Mouse (Mus musculus): Measurements from ENCODE around the gene Kcnh7.

DNA sequence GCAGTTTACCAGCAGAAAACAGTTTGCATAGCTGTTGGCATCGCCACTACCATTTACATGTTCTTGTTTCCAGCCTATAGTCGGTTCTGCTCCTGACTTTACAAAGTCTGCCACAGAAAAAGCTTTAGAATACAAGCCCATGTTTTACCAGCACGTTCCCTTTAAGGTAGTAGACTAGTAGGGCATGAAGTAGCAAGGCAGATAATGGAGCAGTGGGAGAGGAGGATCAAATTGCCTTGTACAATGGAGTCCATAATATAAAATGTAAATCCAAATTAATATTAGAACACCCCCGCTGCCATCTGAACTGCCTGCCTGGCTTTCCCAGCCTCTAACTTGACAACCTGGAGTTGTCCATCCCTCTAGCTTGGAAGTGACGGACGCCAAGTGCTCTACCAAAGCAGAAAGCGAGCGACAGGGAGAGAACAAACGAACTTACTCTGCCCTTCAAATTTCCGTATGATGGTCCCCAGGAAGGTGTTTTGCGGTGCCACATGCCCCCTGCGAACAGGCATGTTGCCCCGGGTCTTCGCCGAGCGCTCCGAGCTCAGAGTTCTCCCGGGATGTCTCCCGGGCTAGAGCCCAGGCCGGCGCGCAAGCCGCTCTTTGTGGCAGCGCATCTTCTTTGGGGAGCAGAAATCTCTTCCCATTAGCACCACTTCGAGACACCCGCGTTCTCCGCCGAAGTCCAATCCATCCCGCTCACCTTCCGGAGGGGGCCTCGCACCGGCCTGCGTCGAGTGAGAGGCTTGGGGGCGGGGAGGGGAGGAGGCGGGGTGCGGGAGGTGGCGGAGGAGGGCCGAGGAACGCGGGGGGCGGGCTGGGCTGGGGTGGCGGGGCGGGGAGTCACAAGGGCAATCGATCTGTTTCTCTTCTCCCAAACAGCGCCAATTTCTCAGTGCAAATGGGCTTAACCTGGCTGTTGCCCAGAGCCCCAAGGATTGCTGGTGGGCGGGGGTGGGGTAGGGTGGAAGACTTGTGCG, at the start of gene Kcnh7:
- TF ChIP-seq GATA1 (IDR thresholded peaks at IDR 0.05; ENCODE audit: borderline replicate concordance, low read length) = no peak
- TF ChIP-seq FLI1 (IDR thresholded peaks at IDR 0.05; ENCODE audit: low read length) = no peak
